Mouse (Mus musculus) limb, embryonic 10.5 days (tissue): ENCODE results near the gene Tns3. TPM values are rescaled to one million over a fixed set of nuclear protein-coding genes. Genes with fewer than 3 reads are reported as not detected.

Experiments
- DNase-seq: peaks from one replicate; pipeline ENCODE4 v3.0.0-alpha.2; 2017; ENCODE audit warnings: low spot score
- H3K27ac ChIP-seq: fragments of 300-500 bp; sonication (generic); 2 replicates; pipeline ENCODE4 v1.5.1; 2016; ENCODE audit warnings: mild to moderate bottlenecking
- H3K27me3 ChIP-seq: fragments of 300-500 bp; sonication (generic); 2 replicates; pipeline ENCODE4 v1.6.1; 2016; ENCODE audit warnings: low read depth, mild to moderate bottlenecking; ENCODE audit not compliant: poor library complexity, severe bottlenecking
- H3K36me3 ChIP-seq: fragments of 300-500 bp; sonication (generic); 2 replicates; pipeline ENCODE4 v1.6.1; 2016; ENCODE audit warnings: mild to moderate bottlenecking, moderate library complexity
- H3K4me1 ChIP-seq: fragments of 300-500 bp; sonication (generic); 2 replicates; pipeline ENCODE4 v1.6.1; 2016
- H3K4me3 ChIP-seq: fragments of 300-500 bp; sonication (generic); 2 replicates; pipeline ENCODE4 v1.5.1; 2016; ENCODE audit warnings: mild to moderate bottlenecking, moderate library complexity
- H3K9me3 ChIP-seq: fragments of 300-500 bp; sonication (generic); replicated peaks from 2 replicates; pipeline ENCODE4 v1.6.1; 2016; ENCODE audit warnings: mild to moderate bottlenecking
- WGBS: fragments of 180-500 bp; shearing (Covaris S2); methylation state at CpG from one replicate; pipeline ENCODE4 v1.1.7; 2016; 5-methylcytosine and 5-hydroxymethylcytosine counted together
- polyA plus RNA-seq: library from polyadenylated mRNA; unstranded; fragments of >200 nt; fragmentation: Nextera tagmentation; extraction: Ambion mirVana; gene quantifications from 2 replicates; pipeline ENCODE4 v1.2.1, GENCODE M21; 2016

The Tns3 gene
- polyA plus RNA-seq, 1 experiment from 2014 or later, result 35.6 TPM

- no peaks in the 10 kb centered on the region for H3K27me3 ChIP-seq
- peaks cover 70% of the 10 kb centered on the region for H3K36me3 ChIP-seq
- no peak for DNase-seq
- WGBS, result 98% methylated on average over 3 of the region's 3 CpGs
- no peak overlapping the region for H3K27ac ChIP-seq
- H3K9me3 ChIP-seq, result no peaks in the 10 kb centered on the region
- peaks cover 14% of the 10 kb centered on the region for H3K4me1 ChIP-seq
- no peak overlapping the region for H3K4me3 ChIP-seq
Observed at GRCm38 (mm10) chr11:8462827-8463405, 201.4 kb downstream of the Tns3 start.

- DNase-seq, result no peak
- Histone ChIP-seq H3K27ac (no peak overlapping the region), H3K27me3 (no peaks in the 10 kb centered on the region), H3K36me3 (peaks cover 78% of the 10 kb centered on the region), H3K4me3 (no peak overlapping the region), H3K9me3 (no peaks in the 10 kb centered on the region), H3K4me1 (peaks cover 5% of the 10 kb centered on the region; the same call in 1 of the 2 replicates)
- 90% methylated on average over 4 of the region's 4 CpGs for whole genome bisulfite sequencing
Observed at GRCm38 (mm10) chr11:8460835-8461234, 203.5 kb downstream of the Tns3 start.

DNA sequence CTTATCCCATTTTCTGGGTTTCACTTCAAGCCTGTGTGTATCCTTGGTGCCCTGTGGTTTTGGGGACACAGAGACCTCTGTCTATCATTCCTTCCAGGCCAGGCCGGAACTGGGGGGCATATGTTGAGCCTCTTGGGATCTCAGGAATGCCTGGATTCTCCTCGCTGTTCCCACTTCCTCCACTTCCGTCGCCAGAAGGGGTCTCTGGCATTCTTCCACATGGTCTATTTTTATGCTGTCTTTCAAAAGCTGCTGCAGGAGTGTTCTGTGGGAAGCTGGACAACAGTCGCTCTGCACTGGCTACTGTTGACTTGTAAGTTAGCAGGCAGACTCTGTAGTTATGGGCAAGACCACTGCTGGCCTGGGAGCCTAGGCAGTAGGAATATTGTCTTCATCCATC lies 206.4 kb downstream of the Tns3 start:
- Histone ChIP-seq H3K27ac (no peak overlapping the region), H3K27me3 (no peaks in the 10 kb centered on the region), H3K36me3 (peaks cover 75% of the 10 kb centered on the region), H3K4me1 (peaks cover 7% of the 10 kb centered on the region; the same call in 1 of the 2 replicates), H3K9me3 (no peaks in the 10 kb centered on the region), H3K4me3 (no peak overlapping the region)
- WGBS, result 75% methylated on average over 5 of the region's 5 CpGs
- DNase-seq, result no peak

DNA sequence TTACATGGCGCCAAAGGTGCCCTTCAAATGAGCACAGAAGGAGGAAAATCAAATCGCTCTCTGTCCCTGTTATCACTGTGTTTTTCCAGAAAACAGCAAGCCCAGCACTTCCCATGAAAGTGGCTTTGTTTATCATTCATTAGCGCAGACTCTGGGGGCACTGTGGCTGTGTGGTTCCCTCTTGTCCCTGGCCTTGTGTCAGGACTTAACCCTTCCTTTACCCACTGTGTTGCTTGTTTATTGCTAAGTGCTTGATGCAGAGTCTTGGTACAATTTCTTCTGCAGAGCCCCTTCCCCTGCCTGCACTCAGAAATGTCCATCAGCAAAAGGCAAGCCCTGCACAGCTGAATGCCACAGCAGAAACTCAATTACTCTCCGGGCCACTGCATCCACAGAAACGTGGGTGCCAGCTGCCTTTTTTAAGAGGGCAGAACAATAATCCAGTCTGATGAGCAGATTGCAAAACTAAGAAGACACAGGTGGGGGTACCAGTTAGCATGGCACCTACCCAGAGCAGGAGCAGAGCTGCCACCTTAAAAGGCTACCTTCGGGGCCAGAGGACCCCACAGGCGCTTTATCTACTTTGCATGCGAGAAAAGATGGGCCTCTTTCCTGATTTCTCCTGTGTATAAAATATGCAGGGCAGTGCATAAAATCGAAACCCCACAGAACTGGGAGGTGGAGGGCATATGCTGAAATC lies 207.6 kb downstream of the Tns3 start:
- WGBS, result 71% methylated on average over 9 of the region's 9 CpGs
- DNase-seq, result no peak
- Histone ChIP-seq H3K27ac (no peak overlapping the region), H3K27me3 (no peaks in the 10 kb centered on the region), H3K4me3 (no peak overlapping the region), H3K9me3 (no peaks in the 10 kb centered on the region), H3K36me3 (peaks cover 75% of the 10 kb centered on the region), H3K4me1 (peaks cover 7% of the 10 kb centered on the region; the same call in 1 of the 2 replicates)

DNA sequence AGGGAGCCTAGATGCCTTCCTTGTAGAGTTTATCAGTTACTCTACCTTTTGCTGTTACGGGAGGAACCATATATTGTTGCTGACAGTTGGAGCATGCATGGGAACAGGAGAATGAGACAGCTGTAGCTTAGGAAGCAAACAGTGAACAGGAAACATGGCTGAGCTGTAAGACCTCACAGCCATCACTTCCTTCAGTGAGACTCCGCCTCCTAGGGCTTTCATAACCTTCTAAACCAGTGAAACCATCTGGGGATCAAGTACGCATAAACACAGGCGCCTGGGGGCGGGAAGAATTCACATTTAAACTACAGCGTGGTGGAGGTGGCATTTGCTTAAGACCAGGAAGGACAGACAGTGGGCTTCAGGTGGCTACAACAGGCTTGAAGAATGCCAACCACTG lies 208.7 kb downstream of the Tns3 start:
- peaks cover 76% of the 10 kb centered on the region for H3K36me3 ChIP-seq
- no peak for DNase-seq
- no peaks in the 10 kb centered on the region for H3K27me3 ChIP-seq
- peaks cover 7% of the 10 kb centered on the region; the same call in 1 of the 2 replicates for H3K4me1 ChIP-seq
- 84% methylated on average over 6 of the region's 6 CpGs for WGBS
- H3K9me3 ChIP-seq, result no peaks in the 10 kb centered on the region
- no peak overlapping the region for H3K4me3 ChIP-seq
- H3K27ac ChIP-seq, result no peak overlapping the region

DNA sequence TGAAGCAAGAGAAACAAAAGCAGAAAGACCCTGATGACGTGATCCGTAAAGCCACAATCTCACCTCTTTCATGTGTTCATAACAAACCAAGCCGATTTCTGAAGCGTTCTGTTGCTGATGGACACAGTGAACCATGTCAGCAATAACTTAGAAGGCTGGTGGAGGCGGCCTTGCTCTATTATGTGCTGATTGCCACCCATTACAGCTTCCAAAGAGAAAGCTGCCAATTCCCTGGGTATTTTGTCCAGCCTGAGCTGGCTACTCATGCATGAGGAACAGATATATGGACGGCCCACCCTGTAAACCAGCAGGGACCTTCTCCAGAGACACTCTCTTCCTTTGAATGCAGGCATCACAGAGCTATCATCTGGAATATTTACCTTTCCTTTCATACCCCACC lies 211.1 kb downstream of the Tns3 start:
- no peak for DNase-seq
- no peaks in the 10 kb centered on the region for H3K9me3 ChIP-seq
- H3K36me3 ChIP-seq, result peaks cover 84% of the 10 kb centered on the region
- WGBS, result 91% methylated on average over 6 of the region's 6 CpGs
- H3K27me3 ChIP-seq, result no peaks in the 10 kb centered on the region
- H3K4me1 ChIP-seq, result peaks cover 7% of the 10 kb centered on the region; the same call in 1 of the 2 replicates
- H3K4me3 ChIP-seq, result no peak overlapping the region
- no peak overlapping the region for H3K27ac ChIP-seq

DNA sequence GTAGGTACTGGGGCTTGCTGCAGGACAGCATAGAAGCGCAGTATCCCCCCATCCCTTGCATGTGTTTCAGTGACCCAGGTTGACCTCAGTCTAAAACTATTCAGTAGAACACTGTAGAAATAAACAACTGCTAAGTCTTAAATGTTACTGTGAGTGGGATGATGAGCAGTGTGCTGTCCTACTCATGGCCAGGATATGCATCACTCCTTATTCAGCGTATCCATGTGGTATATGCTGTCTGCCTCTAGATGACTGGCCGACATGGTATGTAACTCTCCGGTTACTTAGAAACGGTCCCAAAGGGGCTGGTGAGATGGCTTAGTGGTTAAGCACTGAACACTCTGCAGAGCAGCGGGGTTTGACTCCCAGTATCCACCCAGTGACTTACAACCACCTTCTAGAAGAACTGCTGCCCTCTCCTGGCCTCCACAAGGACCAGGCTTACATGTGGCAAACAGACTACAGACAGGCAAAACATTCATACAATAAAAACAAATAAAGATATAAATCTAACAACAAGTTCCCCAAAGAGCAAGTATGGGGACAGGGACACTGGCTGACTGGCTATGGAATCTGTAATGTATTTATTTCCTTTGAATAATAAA lies 212.6 kb downstream of the Tns3 start:
- 95% methylated on average over 6 of the region's 6 CpGs for WGBS
- 0 out of 2 replicates have a peak, but pooled peaks cover 3% of the 10 kb centered on the region for H3K4me1 ChIP-seq
- H3K27ac ChIP-seq, result no peak overlapping the region
- no peaks in the 10 kb centered on the region for H3K9me3 ChIP-seq
- H3K36me3 ChIP-seq, result peaks cover 84% of the 10 kb centered on the region
- H3K4me3 ChIP-seq, result no peak overlapping the region
- H3K27me3 ChIP-seq, result no peaks in the 10 kb centered on the region
- DNase-seq, result no peak

GRCm38 (mm10) chr11:8450540-8450939 lies 213.8 kb downstream of the Tns3 start:
- no peak overlapping the region for H3K27ac ChIP-seq

DNA sequence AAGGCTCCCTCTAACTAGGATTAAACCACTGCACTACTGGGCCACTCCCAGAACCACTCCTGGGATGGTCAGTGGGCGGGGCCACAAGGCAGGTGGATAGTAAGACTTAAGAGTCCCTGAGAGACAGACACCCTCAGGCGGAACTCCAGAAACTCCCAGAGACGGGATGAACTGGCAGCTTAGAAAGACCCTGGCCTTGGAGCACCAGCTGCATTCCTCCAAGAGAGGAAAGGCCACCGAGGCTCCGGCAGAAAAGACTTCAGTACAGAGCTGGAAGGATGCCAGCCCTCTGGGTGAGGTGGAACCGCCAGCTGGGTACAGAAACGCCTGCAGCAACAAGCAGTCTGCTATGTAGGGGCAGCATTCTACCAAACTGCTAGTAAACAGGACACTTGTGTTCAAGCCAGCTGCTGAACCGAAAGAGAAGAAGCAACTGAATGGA lies 218.4 kb downstream of the Tns3 start:
- no peak for DNase-seq
- H3K36me3 ChIP-seq, result peaks cover 98% of the 10 kb centered on the region
- no peaks in the 10 kb centered on the region for H3K9me3 ChIP-seq
- H3K4me3 ChIP-seq, result no peak overlapping the region
- 86% methylated on average over 8 of the region's 8 CpGs for WGBS
- H3K4me1 ChIP-seq, result no peaks in the 10 kb centered on the region
- no peak overlapping the region for H3K27ac ChIP-seq
- no peaks in the 10 kb centered on the region for H3K27me3 ChIP-seq

More at GRCm38 (mm10) chr11:8450540-8450939, 213.8 kb downstream of the Tns3 start:
- Histone ChIP-seq H3K36me3 (peaks cover 84% of the 10 kb centered on the region), H3K9me3 (no peaks in the 10 kb centered on the region), H3K4me3 (no peak overlapping the region), H3K4me1 (no peaks in the 10 kb centered on the region), H3K27me3 (no peaks in the 10 kb centered on the region)
- WGBS, result 85% methylated on average over 4 of the region's 4 CpGs
- DNase-seq, result no peak

GRCm38 (mm10) chr11:8444759-8445422 lies 219.4 kb downstream of the Tns3 start:
- Histone ChIP-seq H3K27ac (no peak overlapping the region), H3K27me3 (no peaks in the 10 kb centered on the region), H3K4me1 (no peaks in the 10 kb centered on the region), H3K36me3 (peaks cover 98% of the 10 kb centered on the region), H3K4me3 (no peak overlapping the region), H3K9me3 (no peaks in the 10 kb centered on the region)
- no peak for DNase-seq
- WGBS, result 95% methylated on average over 13 of the region's 13 CpGs

GRCm38 (mm10) chr11:8443539-8444292 lies 220.6 kb downstream of the Tns3 start:
- H3K4me1 ChIP-seq, result no peaks in the 10 kb centered on the region
- H3K4me3 ChIP-seq, result no peak overlapping the region
- WGBS, result 83% methylated on average over 11 of the region's 11 CpGs
- no peaks in the 10 kb centered on the region for H3K9me3 ChIP-seq
- H3K36me3 ChIP-seq, result peaks cover 98% of the 10 kb centered on the region
- no peaks in the 10 kb centered on the region for H3K27me3 ChIP-seq
- no peak overlapping the region for H3K27ac ChIP-seq
- no peak for DNase-seq

DNA sequence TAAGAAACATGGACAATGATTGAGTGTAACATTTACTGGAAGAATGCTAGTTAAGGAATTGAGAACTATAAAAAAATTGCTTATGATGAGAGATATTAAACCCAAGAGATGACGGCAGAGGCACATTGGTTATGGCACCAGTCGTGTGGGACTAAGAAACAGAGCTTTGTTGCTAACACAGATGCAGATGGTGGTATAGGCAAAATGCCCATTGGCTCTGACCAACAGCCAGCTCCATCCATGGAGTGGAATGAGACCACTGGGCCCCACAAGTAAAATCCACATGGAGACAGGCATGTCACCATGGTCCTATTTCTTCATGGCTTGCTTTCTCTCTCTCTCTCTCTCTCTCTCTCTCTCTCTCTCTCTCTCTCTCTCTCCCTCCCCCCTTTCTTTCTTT lies 223.6 kb downstream of the Tns3 start:
- Histone ChIP-seq H3K4me1 (no peaks in the 10 kb centered on the region), H3K9me3 (no peaks in the 10 kb centered on the region), H3K4me3 (no peak overlapping the region), H3K36me3 (peaks cover 98% of the 10 kb centered on the region), H3K27ac (no peak overlapping the region), H3K27me3 (no peaks in the 10 kb centered on the region)
- DNase-seq, result no peak
- WGBS, result 88% methylated on average over 2 of the region's 2 CpGs
